Mouse (Mus musculus) hindlimb bud, embryonic 11.5 days (tissue): Measurements from ENCODE around the gene Prrt1.

Source experiments
- DNase-seq: peaks from one replicate; pipeline ENCODE4 v3.0.0-alpha.2; 2012; ENCODE audit warnings: low read depth, low spot score; ENCODE audit errors: extremely low spot score

Gene Prrt1

GRCm38 (mm10) chr17:34629221-34629751 is at the start of gene Prrt1:
Prrt1 (plus strand) TSS chr17:34629533.
- no peak for DNase-seq

- DNase-seq, result no peak
These were observed 46.8 kb upstream of the Prrt1 start for GRCm38 (mm10) chr17:34582528-34582927.

GRCm38 (mm10) chr17:34583397-34583796 is 45.9 kb upstream of the Prrt1 start:
- DNase-seq, result no peak

DNA sequence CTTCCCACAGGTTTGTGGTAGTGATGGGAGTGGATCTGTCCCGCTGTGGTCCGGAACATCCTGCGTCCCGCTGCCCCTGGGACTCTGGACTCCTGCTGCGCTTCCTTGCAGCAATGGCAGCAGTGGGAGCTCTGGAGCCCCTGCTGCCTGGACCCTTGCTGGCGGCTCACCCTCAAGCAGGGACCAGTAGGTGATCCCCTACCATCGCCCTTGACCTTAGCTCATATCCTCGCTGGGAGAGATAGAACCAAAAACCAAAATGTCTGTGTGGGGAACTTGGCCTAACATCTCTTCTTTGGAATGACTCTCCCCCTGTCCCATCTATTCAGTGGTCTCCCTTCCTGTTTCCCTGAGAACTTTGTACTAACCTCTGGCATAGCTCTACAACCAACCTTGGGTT is 45.5 kb upstream of the Prrt1 start:
- DNase-seq, result no peak

GRCm38 (mm10) chr17:34585121-34585520 is 44.2 kb upstream of the Prrt1 start:
- no peak for DNase-seq

DNA sequence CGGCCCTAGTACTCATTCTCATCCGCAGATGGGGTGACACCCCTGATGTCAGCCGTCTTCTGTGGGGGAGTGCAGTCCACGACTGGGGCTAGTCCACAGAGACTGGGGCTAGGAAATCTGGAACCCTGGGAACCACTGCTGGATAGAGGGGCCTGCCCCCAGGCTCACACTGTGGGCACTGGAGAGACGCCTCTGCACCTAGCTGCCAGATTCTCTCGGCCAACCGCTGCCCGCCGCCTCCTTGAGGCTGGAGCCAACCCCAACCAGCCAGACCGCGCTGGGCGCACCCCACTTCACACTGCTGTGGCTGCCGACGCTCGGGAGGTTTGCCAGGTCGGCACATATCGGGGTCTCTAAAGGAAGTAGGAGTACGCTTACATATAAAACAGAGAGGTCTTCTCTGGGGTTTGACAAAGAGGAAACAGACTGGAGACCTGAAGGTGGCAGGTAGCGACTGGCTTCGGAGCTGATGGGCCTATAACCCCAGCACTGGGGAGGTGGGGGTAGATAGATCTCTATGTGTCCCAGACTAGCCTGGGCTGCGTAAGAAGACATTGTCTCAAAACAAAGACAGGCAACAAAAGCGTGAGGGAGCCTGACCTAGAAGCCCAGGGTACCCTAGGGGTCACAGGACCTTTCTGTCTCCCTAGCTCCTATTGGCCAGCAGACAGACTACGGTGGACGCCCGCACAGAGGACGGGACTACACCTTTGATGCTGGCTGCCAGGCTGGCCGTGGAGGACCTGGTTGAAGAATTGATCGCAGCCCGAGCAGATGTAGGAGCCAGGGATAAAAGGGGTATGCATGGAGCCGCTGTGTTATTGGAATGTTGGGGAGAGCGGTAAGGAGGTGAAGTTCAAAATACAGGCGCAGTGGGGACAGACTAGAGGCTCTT is 43.2 kb upstream of the Prrt1 start:
- no peak for DNase-seq

GRCm38 (mm10) chr17:34586796-34587422 is 42.4 kb upstream of the Prrt1 start:
- DNase-seq, result no peak

- DNase-seq, result no peak
These were observed 41.9 kb upstream of the Prrt1 start for GRCm38 (mm10) chr17:34587423-34587811.

- DNase-seq, result no peak
These were observed 41.5 kb upstream of the Prrt1 start for GRCm38 (mm10) chr17:34587814-34588213.

DNA sequence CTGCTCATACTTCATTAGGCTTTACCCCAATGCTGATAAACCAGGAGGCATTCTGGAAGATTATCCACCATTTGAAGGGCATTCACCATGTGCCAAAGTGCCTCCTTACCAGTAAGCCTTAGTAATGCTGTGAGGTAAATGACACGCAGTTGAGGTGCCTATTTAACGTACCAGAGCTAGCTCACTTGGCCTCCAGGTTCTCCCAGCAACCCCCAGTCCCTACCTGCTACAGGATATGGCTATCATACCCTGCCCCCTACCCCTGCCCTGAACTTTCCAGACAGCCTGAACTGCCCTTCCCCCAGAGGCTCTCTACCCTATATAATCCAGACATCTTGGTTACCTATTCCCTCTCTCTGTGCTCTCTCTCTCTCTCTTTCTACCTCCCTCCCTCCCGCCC is 40.6 kb upstream of the Prrt1 start:
- DNase-seq, result no peak

DNA sequence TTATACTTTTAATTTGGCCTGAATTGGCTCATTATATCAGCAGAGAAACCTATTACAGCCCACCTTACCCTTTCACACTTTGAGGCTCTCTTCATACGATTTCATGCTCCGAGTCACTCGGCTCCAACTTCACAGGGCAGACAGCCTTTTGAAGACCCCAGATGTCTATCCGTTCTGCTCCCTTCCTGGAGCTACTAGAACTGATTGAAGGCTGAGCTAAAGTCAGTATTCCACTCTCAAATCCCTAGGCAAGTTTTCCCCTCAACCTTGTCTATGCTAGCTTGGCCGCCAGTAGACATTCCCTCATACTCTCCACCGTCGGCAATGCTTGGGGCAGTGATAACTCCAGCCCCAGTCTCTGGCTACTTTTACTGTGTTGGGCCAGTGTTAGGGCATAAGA is 40.1 kb upstream of the Prrt1 start:
- DNase-seq, result no peak

DNA sequence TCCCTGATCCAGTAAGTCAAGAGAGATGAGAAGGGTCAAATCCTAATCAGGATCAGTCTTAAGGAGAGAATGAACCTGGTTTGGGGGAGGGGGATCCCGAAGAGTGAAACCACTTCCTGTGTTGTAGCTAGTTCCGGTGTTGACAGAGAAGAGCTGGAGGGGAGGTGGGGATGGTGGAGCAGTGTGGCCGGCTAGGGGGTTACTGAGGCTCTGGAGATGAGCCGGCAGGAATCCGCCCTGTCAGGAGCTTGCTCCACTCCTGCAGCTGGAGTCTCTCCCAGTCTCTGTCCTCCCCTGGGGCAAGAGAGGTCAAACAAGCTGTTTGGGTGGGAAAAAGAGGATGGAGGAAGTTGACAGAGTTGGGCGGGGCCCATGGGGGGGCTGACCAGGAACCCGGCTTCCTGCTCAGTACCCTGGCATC is 39.6 kb upstream of the Prrt1 start, which contains the start of gene Gpsm3:
Gpsm3 (plus strand) TSS at position 126 of the 421 bp plus-strand sequence.
- DNase-seq, result no peak

GRCm38 (mm10) chr17:34590154-34590987 is 39.0 kb upstream of the Prrt1 start:
- no peak for DNase-seq

DNA sequence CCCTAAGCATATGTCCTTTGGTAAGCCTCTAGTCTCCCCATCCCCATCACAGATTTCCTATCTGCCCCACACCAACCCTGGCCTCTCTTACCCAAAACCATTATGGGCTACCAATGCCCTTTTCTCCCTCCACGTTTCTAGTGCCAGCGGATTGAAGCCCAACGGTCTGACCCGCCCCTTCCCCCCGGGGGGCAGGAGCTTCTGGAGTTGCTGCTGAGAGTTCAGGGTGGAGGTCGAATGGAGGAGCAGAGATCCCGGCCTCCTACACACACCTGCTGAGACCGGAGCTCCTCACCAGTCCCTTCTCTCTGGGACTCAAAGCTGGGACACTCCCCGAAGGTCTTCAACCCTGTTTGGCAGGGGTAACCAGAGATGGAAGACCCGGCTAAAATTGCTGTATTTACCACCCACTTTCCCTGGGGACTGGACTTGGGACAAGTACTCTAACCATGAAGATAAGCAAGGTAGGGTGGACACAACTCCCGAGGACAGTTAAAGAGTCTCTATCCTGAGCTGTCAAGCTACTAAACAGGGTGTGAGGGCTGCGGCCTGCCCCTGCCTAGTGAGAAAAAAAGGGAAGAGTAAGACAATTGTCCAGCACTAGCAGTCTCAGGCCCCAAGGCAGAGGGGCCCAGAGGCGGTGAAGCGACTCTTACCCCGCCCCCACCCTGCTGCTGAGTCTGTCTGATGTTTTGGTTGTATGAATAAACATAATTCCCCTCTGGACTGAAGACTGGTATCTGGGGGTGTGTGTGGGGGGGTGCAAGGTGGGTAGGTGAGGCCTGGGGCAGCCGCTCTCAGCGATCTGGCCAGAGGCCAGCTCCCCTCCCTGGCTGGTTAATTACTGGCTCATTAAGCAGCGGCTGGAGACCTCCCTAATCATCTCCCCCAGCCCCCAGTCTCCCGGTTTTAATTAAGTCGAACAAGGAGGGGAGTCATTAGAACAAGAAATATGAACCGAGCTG is 38.0 kb upstream of the Prrt1 start, which contains the start of gene Pbx2:
Pbx2 (plus strand) TSS at position 238 of the 965 bp plus-strand sequence.
- no peak for DNase-seq

DNA sequence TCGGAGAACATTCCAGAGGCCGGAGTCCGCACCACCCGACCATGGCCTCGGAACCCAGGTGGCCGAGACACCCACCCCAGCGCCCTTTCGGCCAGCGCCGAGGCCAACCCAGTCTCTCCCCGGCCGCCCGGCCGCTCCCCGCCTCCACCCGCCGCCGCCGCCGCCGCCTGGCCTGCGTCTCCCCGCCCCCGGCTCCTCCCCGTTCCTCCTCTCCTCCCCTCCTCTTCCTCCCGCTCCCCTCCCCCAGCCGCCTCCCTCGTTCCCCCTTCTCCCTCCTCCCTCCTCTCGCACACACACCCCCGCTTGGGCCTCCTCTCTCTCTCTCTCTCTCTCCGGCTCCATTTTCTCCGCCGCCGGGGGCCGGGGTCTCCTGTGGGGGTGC is 37.3 kb upstream of the Prrt1 start:
- DNase-seq, result no peak

DNA sequence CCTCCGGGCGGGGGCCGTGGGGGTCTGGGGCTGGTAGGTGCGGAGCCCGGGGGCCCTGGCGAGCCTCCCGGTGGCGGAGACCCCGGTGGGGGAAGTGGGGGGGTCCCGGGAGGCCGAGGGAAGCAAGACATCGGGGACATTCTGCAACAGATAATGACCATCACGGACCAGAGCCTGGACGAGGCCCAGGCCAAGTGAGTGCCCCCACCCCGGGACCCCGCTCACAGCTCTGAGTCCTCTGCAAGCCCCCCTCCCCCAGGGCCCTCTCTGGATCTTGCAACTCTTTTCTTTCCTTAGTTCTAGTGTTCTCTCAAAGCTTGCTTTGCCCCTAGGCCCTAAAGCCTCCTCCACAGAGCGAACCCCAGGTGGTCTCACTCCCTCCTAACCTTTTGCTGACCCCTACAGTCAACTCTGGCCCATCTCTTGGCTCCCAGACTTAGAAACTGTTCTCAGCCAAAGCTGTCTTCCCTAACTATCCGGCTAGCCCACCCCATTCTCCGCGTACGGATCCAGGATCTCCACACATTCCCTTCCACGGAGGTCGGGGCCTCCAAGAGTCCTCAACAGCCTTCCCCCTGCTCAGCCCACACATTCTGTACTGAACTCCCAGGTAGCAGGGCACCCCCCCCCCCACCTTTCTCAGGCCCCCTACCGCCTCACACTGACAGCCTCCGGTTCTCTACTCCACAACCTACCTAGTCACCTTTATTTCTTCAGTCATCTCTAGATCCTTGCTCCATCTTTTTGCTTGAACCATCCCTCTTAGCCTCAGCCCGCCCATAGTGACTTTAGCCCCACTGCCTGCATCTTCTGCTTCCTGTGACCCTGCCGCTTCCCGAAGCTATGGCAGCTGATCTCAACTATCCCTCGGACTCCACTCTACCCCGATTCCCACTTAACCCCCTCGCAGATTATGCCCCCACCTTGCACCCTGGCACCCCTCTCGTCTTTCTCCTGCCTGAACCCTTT is 36.5 kb upstream of the Prrt1 start:
- DNase-seq, result no peak

- DNase-seq, result no peak
These were observed 35.4 kb upstream of the Prrt1 start for GRCm38 (mm10) chr17:34593752-34594525.

- no peak for DNase-seq
These were observed 33.2 kb upstream of the Prrt1 start for GRCm38 (mm10) chr17:34596098-34596497.
